Mouse (Mus musculus) gastrocnemius, postnatal 10 days (tissue): ENCODE measurements around the gene Lmtk3. TPM values are rescaled to one million over a fixed set of nuclear protein-coding genes. Genes with fewer than 3 reads are reported as not detected.

Experiments used
- DNase-seq: peaks from one replicate; pipeline ENCODE4 v3.0.0; 2021; ENCODE audit warnings: mixed read lengths
- long read RNA-seq, 2 experiments: library from polyadenylated mRNA; stranded (forward); transcript quantifications; one replicate each; pipeline ENCODE4 v2.0.0; 2021
- total RNA-seq, 2 experiments: library from RNA; stranded (reverse); gene quantifications; 2 replicates each; pipeline ENCODE4 v1.2.3; 2021

Lmtk3 gene
- under 1 TPM; 0.52 to 0.80 TPM for total RNA-seq
- long read RNA-seq, experiment 1: 0 reads
- long read RNA-seq, experiment 2: 0 reads

DNA sequence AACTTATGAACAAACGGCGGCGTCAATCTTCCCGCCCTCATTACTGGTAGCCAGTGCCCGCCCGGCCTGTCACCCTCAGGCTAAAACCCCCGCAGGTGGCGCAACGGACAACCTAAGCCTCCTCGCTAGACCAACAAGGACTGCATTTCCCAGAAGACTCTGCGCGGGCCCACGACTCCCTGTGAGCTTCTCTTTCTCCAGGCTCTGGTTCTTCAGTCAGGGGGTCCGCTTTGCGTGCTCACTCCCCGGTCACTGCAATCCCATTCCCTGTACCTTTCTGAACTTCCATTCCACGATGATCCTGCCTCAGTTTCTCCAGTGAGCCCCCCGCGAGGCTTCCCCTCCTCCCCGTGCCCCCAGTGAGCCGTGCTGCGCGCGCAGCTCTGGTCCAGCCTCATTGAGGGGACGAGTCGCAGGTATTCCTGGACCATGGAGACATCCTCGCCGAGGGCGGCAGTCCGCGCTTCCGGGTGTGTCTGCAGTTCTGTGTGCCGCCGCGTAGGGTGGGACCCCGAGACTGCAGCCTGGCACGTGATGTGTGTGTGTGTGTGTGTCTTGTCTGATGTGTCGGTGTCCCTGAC lies at the start of gene Lmtk3:
Gene Lmtk3, plus strand, starts transcription at position 228 of the 581 bp plus-strand sequence.
- peak; percentile 47 for DNase-seq

DNA sequence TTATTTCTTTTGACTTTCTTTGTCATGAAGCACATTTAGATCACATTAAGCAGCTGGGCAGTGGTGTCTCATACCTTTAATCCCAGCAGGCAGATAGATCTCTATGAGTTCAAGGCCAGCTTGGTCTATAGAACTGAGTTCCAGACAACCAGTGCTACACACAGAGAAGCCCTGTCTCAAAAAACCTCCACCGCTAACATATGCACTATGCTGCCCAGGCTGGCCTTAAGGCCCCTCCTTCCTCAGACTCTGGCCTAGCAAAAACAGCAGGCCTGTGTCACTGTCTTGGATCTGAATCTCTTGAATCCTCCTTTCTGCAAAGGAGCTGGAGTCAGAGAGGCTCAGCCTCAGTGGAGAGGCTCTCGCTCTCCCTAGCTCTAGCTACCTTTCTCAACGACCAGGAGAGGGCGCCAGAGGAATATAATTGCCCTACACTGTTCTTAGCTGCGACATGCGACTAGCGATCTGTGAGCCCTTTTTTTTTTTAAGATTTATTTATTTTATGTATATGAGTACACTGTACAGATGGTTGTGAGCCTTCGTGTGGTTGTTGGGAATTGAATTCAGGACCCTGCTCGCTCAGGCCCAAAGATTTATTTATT lies 44.3 kb upstream of the Lmtk3 start:
- peak; percentile 79 for DNase-seq

DNA sequence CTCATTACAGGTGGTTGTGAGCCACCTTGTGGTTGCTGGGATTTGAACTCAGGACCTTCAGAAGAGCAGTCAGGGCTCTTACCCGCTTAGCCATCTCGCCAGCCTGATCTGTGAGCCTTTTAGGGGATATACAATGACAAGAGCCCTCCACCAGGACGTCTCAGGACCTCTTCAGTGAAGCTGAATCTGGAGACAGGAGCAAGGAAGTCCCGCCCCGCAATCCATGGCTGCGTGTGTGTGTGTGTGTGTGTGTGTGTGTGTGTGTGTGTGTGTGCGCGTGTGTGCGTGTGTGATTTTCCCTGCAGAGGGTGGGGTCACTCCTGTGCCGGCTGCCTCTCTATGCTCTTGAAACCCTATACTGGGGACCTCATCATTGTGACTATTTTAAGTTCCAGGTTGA lies 43.7 kb upstream of the Lmtk3 start:
- no peak for DNase-seq

DNA sequence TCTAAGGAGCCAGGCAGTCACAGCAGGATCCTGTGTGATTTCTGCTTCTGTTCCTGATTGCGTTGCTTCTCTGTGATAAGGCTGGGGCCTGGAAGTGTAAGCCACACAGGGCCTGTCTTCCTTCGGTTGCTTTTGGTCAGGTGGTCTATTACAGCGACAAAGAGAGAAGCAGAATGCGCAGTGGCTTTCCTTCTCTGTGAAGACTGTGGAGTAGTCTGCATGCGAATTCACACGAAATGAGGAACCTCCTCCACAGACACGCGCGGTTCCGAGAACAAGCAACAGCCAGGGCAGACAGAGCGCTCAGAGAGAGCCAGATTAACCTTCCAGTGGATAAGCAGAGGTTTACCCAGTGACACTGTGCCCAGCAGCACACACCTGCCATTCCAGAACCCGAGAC lies 42.2 kb upstream of the Lmtk3 start:
- DNase-seq: no peak

DNA sequence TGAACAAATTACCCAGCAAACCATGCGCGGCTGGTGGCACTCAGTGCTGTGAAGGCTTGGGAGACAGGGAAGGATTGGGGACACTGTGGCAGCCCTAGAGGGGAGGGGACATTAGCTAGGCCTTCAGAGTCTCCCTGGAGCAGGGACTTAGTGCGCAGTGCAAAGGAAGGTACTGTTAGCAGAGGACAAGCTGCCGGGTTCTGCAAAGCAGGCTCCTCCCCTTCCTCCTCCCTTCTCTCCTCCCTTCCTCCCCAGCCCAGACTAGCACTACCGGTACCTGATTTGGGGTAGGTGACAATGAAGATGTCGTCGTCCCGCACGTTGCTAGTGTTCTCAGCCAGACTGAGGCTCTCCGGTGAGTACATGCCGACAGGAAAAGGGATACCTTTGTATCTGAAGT lies 41.8 kb upstream of the Lmtk3 start:
- no peak for DNase-seq

DNA sequence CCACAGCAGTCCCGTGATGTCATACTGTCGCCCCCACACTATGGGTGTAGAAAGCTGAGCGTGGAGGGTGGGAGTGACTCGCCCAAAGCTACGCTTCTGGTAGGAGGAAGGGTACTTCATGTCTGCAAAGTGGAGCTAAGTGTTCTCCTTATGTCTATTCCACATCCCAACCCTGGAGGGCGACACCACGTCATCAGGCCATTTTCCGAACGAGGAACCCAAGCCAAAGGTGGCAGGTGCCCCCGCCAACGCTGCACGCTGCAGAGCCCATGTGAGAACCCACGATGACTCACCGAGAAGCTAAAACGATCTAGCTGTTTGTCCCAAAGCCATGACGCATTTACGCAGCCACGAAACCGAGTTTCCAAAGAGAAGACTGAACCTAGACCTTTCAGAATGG lies 41.2 kb upstream of the Lmtk3 start:
- no peak for DNase-seq

DNA sequence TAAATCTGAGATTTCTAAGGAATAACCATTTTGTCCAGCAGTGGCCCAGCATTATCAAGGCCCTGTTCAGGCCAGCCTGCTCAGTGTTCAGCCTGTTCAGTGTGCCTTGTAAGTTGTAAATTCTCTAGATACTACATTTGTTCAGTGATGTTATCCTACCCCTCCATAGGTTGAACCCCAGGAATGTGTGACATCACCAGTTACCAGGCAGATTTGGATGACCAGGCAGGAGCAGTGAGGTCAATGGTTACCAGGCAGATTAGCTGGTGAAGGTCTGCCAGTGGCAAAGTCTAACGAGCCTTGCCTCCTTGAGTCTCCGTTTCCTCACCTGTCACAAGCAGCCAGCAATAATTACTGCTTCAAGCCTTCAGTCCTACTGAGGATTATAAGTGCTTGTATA lies 39.2 kb upstream of the Lmtk3 start:
- peak; percentile 79 for DNase-seq

DNA sequence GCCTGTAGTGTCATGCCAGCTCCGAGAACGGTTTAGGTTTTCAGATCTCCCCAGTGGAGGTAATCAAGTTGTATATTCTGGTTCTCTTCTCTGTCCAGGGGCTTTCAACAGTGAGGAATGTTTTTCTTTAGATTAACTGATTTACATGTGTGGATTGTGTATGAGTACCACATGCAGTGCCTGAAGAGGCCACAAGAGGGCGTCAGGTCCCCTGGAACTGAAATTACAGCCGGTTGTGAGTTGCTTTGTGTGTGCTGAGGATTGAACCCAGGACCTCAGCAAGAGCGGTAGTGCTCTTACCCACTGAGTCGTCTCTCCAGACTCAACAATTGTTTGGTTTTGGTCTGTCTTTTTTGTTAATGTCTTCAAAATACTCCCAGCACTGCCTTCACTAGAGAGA lies 37.0 kb upstream of the Lmtk3 start:
- no peak for DNase-seq

DNA sequence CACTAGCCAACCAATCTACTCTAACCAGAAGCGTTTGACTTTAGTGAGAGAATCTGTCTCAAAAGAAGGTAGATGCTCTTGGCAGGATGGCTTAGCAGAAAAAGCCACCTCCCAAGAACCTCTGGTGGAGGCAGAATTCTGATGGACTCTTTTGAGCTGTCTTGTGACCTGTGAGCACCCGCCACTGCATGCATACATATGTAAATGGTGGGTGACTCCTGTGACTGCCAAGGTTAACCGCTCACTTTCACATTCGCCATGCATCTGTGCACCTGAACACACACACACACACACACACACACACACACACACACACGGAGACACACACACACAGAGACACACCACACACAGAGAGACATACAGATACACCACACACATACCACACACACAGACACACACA lies 36.1 kb upstream of the Lmtk3 start:
- DNase-seq: no peak

DNA sequence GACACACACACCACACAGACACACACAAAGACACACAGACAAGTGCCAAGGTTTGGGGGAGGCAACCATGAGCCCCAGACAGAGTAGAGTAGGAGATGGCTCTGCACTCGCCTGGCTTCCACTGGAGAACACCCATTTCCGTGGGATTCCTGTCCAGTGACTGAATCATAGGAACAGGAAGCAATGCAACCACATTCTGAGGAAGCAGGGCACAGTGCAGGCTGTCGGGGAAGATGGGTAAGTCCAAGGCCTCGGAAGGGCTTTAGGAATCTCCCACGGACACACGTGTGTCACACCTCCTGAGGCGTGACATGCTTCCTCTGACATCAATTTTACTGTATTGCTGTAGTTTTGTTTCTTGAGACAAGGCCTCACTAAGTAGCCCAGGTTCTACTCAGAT lies 35.4 kb upstream of the Lmtk3 start:
- no peak for DNase-seq

DNA sequence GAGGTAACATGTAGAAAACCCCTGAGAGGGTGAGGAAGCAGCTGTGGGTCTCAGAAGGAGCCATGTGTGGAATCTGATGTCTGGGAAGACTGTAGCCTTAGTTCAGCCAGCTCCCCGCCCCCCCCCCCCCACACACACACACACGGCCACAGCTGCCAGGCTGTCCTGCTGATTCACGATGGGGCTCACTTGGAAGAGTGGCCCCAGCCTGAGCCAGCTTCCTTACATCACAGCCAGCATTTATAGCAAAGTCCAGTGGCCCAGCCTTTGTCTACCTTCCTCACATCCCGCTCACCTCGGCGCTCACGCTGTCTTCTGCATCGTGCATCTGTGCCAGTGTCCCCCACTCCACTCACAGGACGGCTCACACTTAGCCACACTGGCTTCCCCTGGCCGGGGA lies 34.1 kb upstream of the Lmtk3 start:
- DNase-seq: no peak

DNA sequence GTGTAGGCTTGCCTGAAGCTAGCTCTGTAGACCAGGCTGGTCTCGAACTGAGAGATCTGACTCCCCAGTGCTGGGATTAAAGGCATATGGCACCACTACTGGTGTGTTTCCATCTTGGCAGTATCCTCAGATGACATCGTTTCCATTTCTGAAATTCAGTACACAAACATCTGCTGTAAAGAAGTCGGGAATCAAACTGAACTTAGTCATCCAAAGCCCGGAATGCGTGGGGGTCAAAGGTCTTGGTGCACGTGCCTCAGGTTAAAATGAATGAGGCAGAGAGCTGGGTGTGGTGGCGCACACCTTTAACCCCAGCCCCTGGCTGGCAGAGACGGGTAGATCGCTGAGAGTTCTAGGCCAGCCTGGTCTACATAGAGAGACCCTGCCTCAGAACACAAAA lies 33.4 kb upstream of the Lmtk3 start:
- no peak for DNase-seq

DNA sequence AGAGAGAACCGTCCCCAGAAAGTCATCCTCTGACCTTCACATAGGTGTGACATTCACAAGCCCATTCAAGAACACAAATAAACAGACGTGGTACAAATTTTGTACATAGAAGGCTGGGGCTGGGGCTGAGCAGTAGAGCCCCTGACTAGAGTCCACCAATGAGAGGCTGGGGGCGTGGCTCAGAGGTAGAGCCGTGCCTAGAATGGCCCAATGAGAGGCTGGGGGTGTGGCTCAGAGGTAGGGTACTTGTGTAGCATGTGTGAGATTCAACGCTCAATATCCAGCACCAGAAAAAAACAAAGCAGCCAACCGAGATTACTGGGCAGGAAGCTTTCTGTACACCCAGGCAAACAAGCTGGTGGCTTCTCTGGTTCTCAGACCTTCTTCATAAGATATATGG lies 27.8 kb upstream of the Lmtk3 start:
- no peak for DNase-seq

DNA sequence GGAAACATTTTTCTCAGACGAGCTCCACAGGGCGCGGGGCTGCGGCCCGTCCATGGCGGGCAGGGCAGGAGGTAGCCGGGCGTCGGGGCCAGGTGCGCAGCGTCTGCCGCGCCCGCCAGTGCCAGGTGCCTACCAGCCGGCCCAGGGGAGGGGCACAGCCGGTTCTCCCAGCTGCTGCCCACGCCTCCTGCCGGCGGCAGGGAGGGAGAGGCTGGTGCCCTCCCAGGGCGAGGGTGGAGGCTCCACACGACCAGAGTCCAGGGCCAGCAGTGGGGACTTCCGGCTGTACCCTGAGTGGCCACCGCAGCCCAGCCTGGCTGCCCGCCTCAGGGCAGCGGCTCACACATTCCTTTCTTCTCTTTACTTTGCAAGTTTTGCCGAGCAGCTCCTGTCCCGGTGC lies 24.1 kb upstream of the Lmtk3 start:
- DNase-seq: no peak

DNA sequence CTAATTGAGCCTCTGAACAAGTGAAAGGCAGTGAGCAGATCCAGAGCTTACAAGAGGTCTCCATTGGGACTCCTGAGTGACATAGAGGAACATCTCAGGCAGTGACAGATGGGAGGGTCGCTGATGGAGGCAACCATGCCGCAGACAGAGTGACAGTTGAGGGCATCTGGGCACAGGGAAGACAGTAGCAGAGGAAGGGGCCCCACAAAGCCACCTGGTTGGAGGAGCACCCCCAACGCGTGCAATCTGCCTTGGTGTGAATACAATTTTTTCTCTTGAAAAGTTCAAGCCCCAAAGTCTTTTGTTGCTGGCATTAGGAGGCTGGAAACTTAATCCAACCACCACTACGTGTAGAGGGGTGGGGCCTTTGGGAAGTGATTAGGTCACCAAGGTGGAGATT lies 23.4 kb upstream of the Lmtk3 start:
- no peak for DNase-seq

DNA sequence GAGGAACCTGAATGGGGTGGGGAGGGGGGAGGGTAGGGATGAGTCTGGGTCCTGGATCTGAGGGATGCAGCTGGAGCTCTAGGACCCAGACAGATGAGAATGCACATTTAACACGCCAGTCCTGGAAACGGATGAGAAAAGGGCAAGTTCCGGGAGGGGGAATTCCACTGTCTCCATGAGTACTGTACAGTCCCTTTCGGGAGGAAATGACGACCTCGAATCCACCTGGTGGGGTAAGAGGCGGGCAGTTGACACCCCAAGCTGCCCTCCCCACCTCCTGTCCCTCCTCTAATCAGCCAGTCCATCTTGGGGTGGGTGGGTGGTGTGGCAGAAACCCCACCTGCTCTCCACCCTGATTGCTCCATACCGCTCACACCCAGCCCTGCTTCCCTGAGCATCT lies 17.5 kb upstream of the Lmtk3 start:
- DNase-seq: no peak

DNA sequence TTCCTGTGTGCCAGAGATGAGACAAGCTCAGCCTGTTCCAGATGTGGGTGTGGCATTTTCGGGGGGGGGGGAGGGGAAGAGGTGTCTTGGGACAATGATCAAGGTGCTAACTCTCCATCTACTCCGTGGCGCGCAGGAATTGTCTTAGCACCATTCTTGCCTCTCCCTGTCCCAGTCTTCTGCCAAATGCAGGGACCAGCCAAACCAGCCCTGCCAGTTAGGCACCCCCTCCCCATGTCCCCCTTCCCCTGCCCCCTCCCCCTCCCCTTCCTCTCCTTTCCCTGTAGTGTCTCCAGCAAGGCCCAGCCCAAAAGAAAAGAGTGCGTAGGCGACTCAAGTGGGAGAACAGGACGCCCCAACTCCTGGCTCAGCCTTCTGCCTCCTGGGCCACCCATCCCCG lies 16.8 kb upstream of the Lmtk3 start:
- no peak for DNase-seq

DNA sequence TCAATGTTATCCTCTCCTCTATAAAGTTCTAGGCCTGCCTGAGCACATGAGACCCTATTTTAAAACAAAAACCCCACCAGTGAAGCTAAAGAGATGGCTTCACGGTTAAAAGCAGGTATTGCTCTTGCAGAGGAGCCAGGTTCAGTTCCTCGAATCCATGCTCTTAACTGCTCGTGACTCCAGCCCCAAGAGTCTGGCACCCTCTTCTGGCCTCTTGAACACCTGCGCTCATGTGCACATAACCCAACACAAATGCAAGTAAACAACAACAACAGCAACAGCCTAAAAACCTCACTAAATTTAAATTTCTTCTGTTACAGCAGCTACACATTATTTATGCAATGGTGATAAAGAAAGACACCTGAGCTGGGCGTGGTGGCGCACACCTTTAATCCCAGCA lies 16.0 kb upstream of the Lmtk3 start:
- no peak for DNase-seq

DNA sequence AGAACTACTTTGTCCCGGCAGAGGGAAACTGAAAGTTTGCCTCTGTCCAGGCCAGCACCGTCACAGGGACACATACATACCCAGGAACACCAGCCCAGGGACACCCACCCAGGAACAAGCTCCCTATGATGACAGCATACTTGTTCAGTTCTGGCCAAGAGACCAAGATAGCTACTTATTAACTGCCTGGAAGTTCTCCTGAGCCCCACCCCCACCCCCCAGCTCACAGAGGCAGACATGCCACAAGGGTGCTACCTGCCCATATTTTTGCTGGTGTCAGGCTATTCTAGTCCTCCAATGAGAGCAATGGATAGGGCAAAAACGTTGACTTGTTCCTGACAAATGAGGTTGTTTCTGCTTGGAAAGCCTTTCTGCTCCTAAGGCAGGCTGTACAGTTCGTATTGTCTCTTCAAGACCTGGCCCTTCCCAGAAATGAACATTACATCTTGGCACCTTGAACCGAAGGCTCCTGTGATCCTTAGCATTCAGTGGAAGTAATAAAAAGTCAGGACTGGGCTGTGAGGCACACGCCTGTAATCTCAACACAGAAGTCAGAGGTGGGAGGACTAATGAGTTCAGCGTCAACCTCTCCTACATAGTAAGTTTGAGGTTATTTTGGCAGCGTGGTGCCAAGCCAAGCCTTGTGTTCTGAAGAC lies 13.0 kb upstream of the Lmtk3 start:
- DNase-seq: no peak

DNA sequence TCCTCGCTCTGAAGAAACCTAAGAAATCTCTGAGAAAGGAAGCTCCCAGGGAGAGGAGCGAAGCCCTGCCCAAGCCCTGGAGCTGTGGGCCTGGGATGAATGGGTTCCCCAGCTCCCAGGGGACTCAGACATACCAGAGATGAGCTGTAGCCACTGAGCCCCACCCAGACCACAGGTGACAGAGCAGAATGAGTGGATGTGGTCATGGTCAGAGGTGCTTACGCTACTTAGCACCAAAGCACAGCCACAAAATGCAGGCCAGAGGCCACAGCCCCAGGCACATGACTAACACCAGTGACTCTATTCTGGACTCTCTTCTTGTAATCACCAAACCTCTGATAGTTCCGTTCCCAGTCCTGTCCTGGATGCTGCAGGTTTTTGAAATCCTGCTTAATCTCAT lies 12.4 kb upstream of the Lmtk3 start:
- no peak for DNase-seq

DNA sequence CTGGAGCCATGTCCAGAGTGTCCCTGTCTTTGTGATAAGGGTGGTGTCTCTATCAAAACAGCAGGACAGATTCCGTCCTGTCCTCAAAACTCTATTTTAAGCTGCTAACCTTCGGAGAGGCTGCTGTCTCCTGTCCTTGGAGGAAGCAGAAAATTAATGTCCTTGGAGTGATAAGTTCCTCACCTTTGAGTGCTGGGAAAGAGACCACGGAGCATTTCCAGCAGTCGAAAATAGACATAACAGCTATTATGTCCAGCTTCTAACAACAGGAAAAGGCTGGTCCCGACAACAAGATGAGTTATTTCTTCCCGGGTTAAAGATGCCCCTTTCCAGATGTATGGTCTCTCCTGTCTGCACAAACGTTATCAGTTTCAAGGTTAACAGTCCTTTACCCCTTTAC lies 8.3 kb upstream of the Lmtk3 start:
- no peak for DNase-seq

DNA sequence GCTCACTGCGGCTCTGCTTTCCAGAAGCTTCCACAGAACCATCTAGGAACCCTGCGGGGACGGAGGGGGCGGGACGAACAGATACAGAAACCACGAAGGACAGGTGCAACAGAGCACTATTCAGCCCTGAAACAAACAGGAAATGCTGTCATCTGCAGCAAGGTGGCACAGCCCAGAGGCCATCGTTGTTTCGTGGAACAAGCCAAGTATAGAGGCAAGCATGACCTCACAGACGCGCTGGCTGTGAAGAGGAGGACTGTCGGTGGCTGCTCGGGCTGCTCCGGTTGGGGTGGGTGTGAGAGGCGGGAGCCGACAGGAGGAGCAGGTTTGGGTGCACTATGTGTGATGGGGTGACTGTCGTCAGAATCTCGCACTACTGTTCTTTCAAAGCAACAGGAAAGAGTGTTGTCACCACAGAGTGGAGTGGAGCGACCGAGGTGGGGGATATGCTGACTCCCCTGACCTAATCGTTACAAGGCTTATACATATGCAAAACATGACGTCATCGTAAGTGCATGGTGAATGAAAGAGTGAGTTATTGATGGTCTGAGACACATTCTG lies 4.4 kb upstream of the Lmtk3 start:
- DNase-seq: no peak

DNA sequence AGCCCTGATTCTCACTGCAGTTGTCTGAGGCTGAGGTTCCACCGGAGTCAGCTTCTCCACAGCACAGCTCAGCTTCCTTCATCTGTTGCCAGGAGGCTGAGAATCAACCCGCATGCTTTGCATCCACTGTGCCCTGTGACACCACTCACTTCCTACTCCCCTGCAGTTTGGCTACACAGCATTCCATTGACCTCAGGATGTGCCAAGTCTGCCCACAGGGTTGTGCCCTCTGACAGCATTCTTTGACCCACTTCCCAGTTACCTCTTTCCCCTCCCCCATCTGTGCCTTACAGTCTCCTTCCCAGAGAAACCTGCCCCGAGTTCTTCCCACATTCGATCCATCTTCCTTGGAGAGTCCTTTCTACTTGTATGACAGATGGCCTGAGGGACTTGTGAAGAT lies 1.3 kb upstream of the Lmtk3 start:
- DNase-seq: no peak
